Mouse (Mus musculus) ovary, postnatal 36 days (tissue): ENCODE measurements around the gene Lrrfip2.

Source experiments
- DNase-seq: peaks from one replicate; pipeline ENCODE4 v3.0.0; 2022; ENCODE audit warnings: low spot score, mixed read lengths

Gene Lrrfip2

DNA sequence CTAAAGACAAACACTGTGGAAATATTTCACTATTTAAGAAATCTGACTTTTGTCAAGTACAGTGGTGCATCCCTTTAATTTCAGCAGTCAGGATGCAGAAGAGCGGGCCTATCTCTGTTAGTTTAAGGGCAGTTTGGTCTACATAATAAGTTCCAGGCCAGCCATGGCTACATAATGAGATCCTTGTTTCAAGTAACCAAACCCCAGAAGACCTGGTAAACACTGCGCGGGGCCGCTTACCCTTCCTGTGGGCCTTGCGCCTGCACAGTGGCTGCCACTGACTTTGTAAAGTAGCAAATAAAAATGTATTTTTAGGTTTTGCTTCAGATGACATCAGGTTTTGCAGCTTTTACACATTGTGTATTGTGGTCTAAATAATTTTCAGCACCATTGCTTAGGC is 106.0 kb downstream of the Lrrfip2 start:
- DNase-seq: no peak

DNA sequence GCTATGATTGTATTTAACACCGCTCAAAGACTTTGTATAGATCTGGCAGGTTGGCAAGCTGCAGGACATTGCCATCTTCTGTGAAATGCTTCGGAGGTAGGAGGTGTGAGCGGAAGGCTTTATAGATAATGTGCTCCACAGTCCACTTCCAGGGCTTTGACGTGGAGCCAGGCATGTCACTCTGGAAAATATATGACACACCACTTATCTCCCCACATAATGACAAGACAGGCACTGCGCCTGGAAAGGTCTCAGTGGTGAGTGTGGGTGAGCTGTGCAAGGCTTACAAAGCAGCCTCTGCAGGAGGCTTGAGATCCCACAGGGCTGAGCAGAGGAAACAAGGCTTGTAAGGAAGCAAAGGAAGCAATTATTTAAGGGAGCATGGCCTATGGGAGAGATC is 111.1 kb downstream of the Lrrfip2 start:
- DNase-seq: no peak

GRCm38 (mm10) chr9:111234701-111235100 is 117.3 kb downstream of the Lrrfip2 start:
- DNase-seq: no peak

GRCm38 (mm10) chr9:111237726-111238125 is 120.3 kb downstream of the Lrrfip2 start:
- DNase-seq: no peak

DNA sequence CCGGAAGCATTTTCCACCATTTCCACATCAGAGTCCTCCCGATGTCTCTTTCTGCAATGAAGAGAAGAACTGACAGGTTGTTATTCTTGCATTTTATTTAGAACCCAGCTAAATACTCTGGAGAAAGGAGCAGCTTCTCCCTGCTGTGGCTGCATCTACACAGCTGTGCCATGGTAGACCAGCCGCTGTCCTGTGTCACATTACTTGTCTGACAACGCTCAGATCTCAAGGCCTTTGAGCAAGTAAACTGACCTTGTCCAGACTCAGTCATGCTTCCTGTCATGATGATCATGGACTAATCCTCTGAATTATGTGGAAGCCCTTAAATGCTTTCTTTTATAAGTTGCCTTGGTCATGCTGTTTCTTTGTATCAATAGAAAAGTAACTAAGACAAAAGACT is 122.4 kb downstream of the Lrrfip2 start:
- no peak for DNase-seq

DNA sequence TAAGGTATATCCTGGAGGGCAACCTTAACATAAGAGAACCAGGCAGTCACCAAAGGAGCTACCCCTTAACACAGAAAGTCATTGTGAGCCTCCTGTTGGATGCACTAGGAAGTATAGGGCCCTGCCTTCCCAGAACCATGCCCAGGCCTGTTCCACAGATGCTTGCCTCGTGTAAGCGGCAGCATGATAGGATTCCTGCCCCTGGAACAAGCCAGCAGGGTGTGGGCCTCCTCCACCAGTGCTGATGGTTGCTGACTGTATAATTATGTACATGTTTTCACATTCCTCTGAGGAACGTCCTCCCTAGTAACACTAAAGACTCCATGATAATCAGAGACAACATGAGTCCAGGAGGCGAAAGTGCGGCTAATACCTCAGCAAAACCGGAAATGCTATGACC is 126.0 kb downstream of the Lrrfip2 start:
- DNase-seq: no peak

DNA sequence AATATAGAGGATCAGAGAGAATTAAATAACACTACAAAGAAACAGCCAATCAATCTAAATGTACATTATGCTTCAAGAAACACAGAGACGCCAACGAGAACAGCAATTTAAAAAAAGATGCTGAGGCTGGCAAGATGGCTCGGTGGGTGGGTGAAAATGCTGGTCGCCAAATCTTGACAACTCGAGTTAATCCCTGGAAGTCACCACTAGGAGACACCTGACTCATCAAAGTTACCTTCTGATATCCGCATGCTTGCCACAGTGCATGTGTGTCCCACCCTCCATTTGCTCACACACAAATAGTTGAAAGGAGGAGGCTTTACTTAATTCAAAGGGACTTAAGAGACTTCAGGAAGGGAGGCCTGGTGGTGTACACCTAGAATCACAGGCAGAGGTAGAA is 128.2 kb downstream of the Lrrfip2 start:
- DNase-seq: no peak

- DNase-seq: no peak
These were observed 130.4 kb downstream of the Lrrfip2 start for GRCm38 (mm10) chr9:111247682-111248246.

DNA sequence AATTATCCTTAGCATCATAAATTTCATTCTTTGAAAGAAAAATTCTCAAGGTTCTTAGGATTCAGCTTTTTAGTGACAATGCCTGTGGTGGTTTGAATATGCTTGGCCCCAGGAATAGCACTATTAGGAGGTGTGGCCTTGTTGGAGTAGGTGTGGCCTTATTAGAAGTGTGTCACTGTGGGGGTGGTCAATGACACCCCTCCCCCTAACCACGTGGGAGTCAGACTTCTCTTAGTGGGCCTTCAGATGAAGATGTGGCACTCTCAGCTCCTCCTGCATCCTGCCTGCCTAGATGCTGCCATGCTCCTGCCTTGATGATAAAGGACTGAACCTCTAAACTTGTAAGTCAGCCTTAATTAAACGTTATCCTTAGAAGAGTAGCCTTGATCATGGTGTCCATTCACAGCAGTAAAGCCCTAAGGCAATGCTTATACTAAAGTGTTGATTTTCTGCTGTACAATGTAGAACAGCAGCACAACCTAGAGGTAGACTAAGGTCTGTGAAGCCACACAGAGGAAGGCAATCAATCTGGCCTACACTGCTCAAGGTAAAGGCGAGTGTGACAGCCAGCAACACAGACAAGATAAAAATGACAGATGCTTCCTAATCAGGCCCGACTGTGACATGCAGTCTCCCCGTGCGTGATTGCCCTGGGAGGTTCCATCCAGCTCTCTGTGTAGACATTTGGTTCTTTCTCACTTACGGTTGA is 134.9 kb downstream of the Lrrfip2 start:
- DNase-seq: no peak

- peak; percentile 15 for DNase-seq
These were observed 143.1 kb downstream of the Lrrfip2 start for GRCm38 (mm10) chr9:111260360-111260985.

GRCm38 (mm10) chr9:111261356-111261755 is 144.0 kb downstream of the Lrrfip2 start:
- no peak for DNase-seq

DNA sequence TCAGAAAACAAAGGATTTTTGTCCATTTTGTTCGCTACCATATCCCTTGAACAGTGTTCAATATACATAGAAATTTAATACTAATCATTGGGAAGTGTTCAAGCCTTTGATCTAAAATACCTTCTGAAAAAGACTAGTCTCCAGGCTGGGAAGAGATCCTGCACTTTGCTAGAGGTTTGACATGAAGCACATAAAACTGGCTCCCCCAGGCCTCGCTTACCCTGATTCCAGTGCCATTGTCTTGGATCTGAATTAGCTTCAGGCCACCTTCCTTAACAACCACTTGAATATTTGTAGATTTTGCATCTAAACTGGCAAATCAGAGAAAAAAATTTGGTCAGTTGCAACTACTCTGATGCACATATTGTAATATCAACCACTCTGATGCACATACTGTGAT is 150.6 kb downstream of the Lrrfip2 start:
- no peak for DNase-seq

GRCm38 (mm10) chr9:111270606-111271005 is 153.2 kb downstream of the Lrrfip2 start:
- DNase-seq: no peak

- DNase-seq: no peak
These were observed 153.7 kb downstream of the Lrrfip2 start for GRCm38 (mm10) chr9:111271056-111271433.

- DNase-seq: peak; percentile 98
These were observed 154.2 kb downstream of the Lrrfip2 start, which contains the start of the genes Mlh1 and Epm2aip1 for GRCm38 (mm10) chr9:111271434-111272160. Gene Mlh1, minus strand, starts transcription at chr9:111271791. Gene Epm2aip1, plus strand, starts transcription at chr9:111271929.

- no peak for DNase-seq
These were observed 155.0 kb downstream of the Lrrfip2 start for GRCm38 (mm10) chr9:111272356-111272755.

DNA sequence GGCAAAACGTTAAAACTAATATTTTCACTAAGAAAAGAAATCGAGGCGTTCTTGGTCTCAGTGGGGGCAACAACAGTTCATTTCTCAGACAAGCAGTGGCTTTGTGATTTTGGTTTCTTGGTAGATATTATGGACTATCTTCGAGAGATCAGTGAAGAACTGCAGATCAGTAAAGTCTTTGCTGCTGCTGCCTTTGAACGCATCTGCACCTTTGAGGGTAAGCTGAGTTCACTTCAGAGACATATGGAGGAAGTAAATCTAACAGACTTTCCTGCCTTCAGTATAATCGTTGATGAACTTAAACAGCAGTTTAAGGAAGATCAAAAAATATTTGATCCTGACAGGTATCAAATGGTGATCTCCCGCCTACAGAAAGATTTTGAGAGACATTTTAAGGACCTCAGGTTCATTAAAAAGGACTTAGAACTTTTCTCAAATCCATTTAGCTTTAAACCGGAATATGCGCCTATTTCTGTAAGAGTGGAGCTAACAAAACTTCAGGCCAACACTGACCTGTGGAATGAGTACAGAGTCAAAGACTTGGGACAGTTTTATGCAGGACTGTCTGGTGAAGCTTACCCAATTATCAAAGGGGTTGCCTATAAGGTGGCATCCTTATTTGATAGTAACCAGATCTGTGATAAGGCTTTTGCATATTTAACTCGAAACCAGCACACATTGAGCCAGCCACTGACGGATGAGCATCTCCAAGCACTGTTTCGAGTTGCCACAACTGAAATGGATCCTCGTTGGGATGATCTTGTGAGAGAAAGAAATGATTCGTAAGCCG is 155.8 kb downstream of the Lrrfip2 start:
- no peak for DNase-seq

DNA sequence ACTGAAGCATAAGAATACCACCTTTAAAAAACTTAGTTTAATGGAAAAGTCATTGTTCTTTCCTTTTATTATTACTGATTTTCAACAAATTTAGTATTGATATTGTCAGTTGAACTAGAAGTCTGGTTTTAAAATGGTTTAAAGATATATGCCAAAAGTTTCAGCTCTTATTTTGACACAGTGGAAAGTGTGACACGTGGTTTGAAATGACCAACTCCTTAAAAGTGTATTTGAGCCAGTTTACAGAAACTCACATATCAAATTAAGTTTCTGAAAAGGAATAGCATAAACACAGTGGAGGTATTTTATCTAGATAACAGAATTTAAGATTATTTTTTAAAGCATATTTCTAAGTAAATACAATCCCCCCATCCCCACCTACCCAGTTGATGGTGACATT is 156.6 kb downstream of the Lrrfip2 start:
- no peak for DNase-seq

- no peak for DNase-seq
These were observed 157.8 kb downstream of the Lrrfip2 start for GRCm38 (mm10) chr9:111275156-111275555.
